Mouse (Mus musculus): ENCODE data around the gene Pm20d2. TPM values are rescaled to one million over a fixed set of nuclear protein-coding genes. Genes with fewer than 3 reads are reported as not detected.

Gene Pm20d2
- total RNA-seq, 4 experiments from 2014 or later, result 15.6 to 42.2 (median 27.4) TPM

Other genes starting within 250 kb of the Pm20d2 start
- gene Ankrd6, start 238.9 kb downstream of the Pm20d2 start, total RNA-seq (2022), result 10 to 100 TPM in 1 of 4 experiments, 1 to 10 TPM in 3; 2.8 to 10.6 (median 4.9) TPM
- 10 to 100 TPM; 10.2 to 16.4 (median 13.9) TPM for gene Rragd, start 206.7 kb downstream of the Pm20d2 start, total RNA-seq (2022)
- 10 to 100 TPM; 45.2 to 68.6 (median 63.7) TPM for gene Ube2j1, start 158.3 kb downstream of the Pm20d2 start, total RNA-seq (2022)
- under 1 TPM in 2 of 4 experiments, not detected in 2; 0.71 to 0.89 TPM for gene Gabrr2, start 126.7 kb downstream of the Pm20d2 start, total RNA-seq (2022)
- under 1 TPM in 3 of 4 experiments, not detected in 1; 0.14 to 0.17 (median 0.15) TPM for gene Gabrr1, start 57.2 kb downstream of the Pm20d2 start, total RNA-seq (2022)
- 1 to 10 TPM in 3 of 4 experiments, under 1 TPM in 1; 0.63 to 2.4 (median 2.1) TPM for gene Srsf12, start 19.3 kb upstream of the Pm20d2 start, total RNA-seq (2022)
- 100 to 1,000 TPM; 132 to 175 (median 155) TPM for gene Pnrc1, start 100.4 kb upstream of the Pm20d2 start, total RNA-seq (2022)
- gene Rngtt, start 120.6 kb upstream of the Pm20d2 start, total RNA-seq (2022), result 10 to 100 TPM; 33.0 to 43.2 (median 38.8) TPM